Mouse (Mus musculus) thymus, postnatal 10 days (tissue): Measurements from ENCODE around the gene Adamtsl4.
"Not testable (repeated sequence)": the region's sequence is repeated elsewhere in the genome, so short reads cannot be mapped to it uniquely, and the experiment has no call there.

Source experiments
- DNase-seq, 2 experiments: peaks; one replicate each; pipeline ENCODE4 v3.0.0; 2021; ENCODE audit warnings: low spot score in 2 of 2

Adamtsl4 gene

GRCm38 (mm10) chr3:95700233-95700681 is 12.5 kb upstream of the Adamtsl4 start:
- no peak for DNase-seq

- no peak for DNase-seq
Observed at GRCm38 (mm10) chr3:95698286-95698685, 10.6 kb upstream of the Adamtsl4 start.

DNA sequence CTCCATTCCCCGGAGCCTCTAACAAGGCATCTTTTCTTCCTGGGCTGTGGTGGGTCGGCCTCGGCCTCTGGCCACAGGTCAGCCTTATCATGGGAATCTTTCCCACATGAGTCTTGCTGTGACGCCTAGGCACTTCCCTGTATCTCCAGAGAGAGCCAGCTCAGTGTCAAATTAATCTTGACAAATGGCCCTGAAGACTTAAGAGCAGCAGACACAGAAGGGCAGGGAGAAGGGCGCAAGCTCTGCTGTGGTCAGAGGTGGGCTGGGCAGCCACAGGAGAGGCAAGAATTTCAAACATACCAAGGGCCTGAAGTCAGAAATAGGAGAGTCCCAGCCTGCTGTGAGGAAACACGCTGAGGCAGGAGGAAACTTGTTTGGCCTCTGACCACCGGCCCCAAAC is 8.6 kb upstream of the Adamtsl4 start:
- DNase-seq: no peak

DNA sequence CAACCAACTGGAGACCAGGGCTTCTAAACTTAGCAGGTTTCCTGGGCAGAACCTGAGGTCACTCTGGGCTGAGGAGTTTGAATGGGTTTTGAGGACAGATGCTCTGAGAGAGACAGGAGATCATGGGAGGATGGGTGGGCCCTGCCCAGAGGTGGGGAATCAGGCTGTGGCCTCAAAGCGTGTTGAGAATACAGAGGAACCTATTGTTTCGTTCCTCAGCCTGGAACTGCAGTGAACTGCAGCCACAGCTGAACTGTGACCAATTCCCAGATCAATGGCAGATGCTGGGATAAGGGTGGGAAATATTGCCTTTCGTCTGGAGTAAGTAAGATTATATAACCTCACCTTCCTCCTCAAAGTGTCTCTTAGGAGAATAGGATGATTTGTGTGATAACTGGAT is 8.1 kb upstream of the Adamtsl4 start:
- DNase-seq: no peak

GRCm38 (mm10) chr3:95694808-95695703 is 7.3 kb upstream of the Adamtsl4 start:
- no peak for DNase-seq

GRCm38 (mm10) chr3:95693821-95694807 is 6.4 kb upstream of the Adamtsl4 start:
- no peak for DNase-seq

DNA sequence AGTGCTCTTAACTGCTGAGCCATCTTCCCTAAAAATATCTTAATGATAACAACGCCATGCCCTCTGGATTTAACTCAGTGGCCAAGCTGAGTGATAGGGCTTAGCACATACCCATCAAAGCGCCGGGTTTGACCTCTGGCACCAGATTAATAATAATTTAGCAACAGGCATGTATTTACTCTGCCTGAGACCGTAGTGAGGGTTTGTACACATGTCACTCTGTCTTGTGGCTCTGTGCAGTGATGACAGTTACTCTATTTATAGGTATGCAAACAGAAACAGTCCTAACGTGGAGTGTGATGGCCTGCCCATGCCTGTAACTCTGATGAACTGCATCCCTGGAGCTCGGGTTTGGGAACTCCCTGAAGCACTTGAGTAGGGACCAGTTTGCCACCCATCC is 5.0 kb upstream of the Adamtsl4 start:
- no peak for DNase-seq

- not testable (repeated sequence) for DNase-seq
Observed at GRCm38 (mm10) chr3:95690552-95690951, 2.8 kb upstream of the Adamtsl4 start.

GRCm38 (mm10) chr3:95689940-95690339 is 2.2 kb upstream of the Adamtsl4 start:
- no peak for DNase-seq

DNA sequence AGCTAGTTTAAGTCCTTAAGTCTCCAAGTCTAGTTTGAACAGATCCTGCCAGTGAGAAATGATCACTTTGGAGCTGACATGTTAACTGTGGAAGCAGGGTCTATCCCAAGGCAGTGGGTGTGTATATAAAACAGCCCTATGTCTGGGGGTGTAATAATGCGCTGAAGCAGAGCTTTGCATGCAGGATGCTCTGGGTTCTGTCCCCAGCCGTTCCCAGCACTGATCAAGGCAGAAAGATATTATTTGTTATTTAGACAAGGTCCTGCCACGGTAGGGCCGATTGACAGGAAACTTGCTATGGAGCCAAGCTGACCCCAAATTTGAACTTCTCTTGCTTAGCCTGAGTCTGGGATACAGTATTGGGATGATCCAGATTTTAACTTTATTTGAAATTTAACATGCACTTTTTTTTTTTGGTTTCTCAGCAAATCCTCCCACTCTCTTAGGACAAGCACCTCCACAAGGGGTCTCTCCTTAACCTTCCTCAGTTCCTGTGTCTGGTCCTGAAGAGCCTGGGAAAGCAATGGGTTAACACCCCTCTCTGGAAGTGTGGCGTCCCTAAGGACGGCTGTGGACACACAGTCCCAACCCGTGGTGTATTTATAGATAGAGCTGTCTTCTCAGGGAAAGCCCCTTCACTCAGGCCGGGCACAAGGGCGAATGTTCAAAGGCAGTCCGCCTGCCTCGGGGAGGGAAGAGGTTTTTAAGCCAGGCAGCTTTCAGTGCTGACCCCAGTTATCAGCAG is 1.6 kb upstream of the Adamtsl4 start:
- no peak for DNase-seq

GRCm38 (mm10) chr3:95687168-95687523 is 571 bp downstream of the Adamtsl4 start:
- DNase-seq: no peak

DNA sequence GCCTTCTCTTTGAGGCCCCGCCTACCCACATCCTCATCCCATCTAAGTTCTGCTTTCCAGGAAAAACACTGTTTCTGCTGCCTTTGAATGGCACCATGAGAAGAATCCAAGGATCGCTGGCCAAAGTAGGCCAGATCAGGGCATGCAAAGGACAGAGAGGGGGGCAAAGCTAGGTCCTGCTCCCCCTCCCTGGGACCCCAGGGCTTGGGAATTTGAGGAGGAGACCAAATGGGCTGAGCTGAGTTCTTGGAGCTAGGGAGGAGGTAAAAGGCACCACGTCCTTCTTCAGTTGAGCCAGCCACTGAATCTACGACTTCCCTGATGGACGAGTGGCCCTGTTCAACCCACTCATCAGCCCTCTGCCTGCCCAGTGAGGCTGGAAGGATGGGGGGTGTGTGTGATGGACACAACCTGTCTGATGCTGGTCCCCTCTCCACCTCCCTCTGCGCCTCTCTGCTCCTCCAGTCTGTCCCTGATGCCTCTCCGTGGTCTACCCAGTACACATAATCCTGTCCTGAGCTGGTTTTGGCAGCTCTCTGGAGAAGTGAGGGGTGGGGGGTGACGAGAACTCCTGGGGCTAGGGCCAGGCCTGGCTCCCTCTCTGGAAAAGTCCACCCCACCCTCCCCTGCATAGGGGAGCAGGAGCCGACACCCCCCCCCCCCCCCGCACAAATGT is 1.1 kb downstream of the Adamtsl4 start:
- DNase-seq: no peak

- DNase-seq: no peak
Observed at GRCm38 (mm10) chr3:95685701-95686100, 2.0 kb downstream of the Adamtsl4 start.

- DNase-seq: no peak
Observed at GRCm38 (mm10) chr3:95685301-95685700, 2.4 kb downstream of the Adamtsl4 start.

DNA sequence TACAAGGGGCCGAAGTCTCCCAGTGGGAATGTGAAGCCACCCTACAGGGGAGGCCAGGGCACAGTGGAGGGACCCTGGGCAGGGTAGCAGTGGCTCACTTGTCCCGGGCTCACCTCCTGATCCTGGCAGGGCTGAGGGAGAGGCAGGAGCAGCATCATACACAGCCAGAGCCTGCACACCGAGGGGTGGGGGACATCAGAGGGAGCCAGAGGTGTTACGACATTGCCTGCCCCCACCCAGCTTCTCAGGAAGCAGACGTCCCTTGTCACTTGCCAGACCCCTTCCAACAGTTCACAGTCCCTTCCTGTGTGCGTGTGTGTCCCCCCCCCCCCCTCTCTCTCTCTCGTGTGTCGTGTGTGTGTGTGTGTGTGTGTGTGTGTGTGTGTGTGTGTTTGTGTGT is 2.9 kb downstream of the Adamtsl4 start:
- DNase-seq: no peak

DNA sequence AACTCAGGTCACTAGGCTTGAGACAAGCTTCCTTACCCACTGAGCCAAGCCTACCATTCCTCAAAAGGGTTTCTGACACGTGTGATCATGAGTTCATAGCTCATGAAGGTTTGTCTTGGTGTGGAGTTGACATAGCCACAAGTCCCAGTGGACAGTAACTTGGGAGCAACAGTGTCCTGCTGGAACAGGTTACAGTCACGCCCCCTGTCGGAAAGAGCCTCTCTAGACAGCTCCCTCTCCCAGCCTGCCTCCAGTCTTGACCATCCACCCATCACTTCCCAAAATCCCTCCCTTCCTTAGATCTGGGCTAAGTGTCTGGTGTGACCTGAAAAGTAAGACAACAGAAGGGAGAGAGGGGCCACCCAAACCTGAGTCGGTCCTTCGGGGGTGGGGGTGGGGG is 4.8 kb downstream of the Adamtsl4 start:
- no peak for DNase-seq

DNA sequence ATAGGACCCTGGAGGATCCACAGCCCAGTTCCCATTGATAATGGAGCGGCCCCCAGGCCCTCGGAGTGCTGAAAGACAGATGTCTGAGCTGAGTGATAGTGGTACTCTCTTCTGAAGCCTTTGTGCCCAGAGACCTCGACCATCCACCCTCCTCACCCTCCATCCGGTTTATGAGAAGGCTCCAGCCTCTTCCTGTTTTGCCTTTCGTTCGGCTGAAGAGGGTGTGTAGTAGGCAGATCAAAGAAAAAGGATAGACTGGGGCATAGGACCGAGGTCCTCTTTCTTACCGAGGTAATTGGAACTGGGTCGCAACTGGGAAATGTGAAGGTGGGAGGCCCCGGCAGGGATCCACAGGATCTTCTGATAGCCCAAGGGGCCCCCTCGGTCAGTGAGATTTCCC is 6.4 kb downstream of the Adamtsl4 start:
- no peak for DNase-seq

DNA sequence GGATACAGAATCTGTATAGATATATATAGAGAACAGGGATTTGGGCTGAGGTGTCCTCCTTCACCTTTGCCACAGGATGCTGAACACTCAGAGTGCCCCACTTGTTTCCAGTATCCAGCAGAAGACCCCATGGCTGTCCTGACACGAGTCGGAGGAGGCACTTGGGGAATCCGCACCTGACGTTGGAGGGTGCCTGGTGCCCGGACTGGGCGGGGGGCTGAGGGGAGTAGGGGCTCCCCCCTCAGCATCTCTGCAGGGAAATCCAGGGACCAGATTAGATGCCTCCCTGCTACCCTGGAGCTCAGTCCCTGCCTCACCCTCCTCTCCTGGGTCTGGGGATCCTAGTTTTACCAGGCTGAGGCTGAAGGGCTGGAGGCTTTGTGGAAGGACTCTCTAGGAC is 7.0 kb downstream of the Adamtsl4 start:
- DNase-seq: no peak

GRCm38 (mm10) chr3:95679551-95679950 is 8.2 kb downstream of the Adamtsl4 start:
- DNase-seq: no peak

GRCm38 (mm10) chr3:95677420-95678090 is 10.2 kb downstream of the Adamtsl4 start:
- no peak for DNase-seq
